Mouse (Mus musculus): ENCODE data around the gene Sv2c. TPM values are rescaled to one million over a fixed set of nuclear protein-coding genes. Genes with fewer than 3 reads are reported as not detected.

Gene Sv2c
- polyA plus RNA-seq, 1 experiment from 2014 or later, result 1.2 TPM

- Histone ChIP-seq H3K4me3 (ENCODE audit: low read length) (no peak overlapping the region), H3K27me3 (ENCODE audit: control insufficient read depth, insufficient read depth, low read length) (no peaks in the 10 kb centered on the region), H3K36me3 (ENCODE audit: control insufficient read depth, insufficient read depth) (no peaks in the 10 kb centered on the region), H3K4me1 (ENCODE audit: control insufficient read depth, insufficient read depth, low read length) (0 out of 2 replicates have a peak, but pooled peaks cover 2% of the 10 kb centered on the region), H3K4me2 (ENCODE audit: low read depth, low read length) (no peak overlapping the region), H3K9ac (ENCODE audit: low read length) (no peak overlapping the region), H3K9me3 (replicated peaks; ENCODE audit: control insufficient read depth, low read length) (no peaks in the 10 kb centered on the region), H3K27ac (ENCODE audit: low read length) (no peak overlapping the region)
- no peak for ATAC-seq (replicated peaks; ENCODE audit: extremely low read depth, insufficient read depth, low FRiP score)
- 54% methylated on average over 4 of the region's 4 CpGs for WGBS
These were observed 183.0 kb downstream of the Sv2c start for GRCm38 (mm10) chr13:95949356-95949755.

- H3K4me2 ChIP-seq (ENCODE audit: low read depth, low read length), result no peak overlapping the region
- H3K9me3 ChIP-seq (replicated peaks; ENCODE audit: control insufficient read depth, low read length), result no peaks in the 10 kb centered on the region
- H3K27me3 ChIP-seq (ENCODE audit: control insufficient read depth, insufficient read depth, low read length), result no peaks in the 10 kb centered on the region
- no peak overlapping the region for H3K9ac ChIP-seq (ENCODE audit: low read length)
- no peak overlapping the region for H3K4me3 ChIP-seq (ENCODE audit: low read length)
- 0 out of 2 replicates have a peak, but pooled peaks cover 2% of the 10 kb centered on the region for H3K4me1 ChIP-seq (ENCODE audit: control insufficient read depth, insufficient read depth, low read length)
- no peak; the same call in 1 of the 2 replicates for ATAC-seq (replicated peaks; ENCODE audit: extremely low read depth, insufficient read depth, low FRiP score)
- WGBS, result 78% methylated on average over 4 of the region's 4 CpGs
- H3K27ac ChIP-seq (ENCODE audit: low read length), result no peak overlapping the region
- H3K36me3 ChIP-seq (ENCODE audit: control insufficient read depth, insufficient read depth), result no peaks in the 10 kb centered on the region
These were observed 183.6 kb downstream of the Sv2c start for GRCm38 (mm10) chr13:95948821-95949220.

- H3K27me3 ChIP-seq (ENCODE audit: control insufficient read depth, insufficient read depth, low read length), result no peaks in the 10 kb centered on the region
- WGBS, result 66% methylated on average over 4 of the region's 4 CpGs
- no peak overlapping the region for H3K4me2 ChIP-seq (ENCODE audit: low read depth, low read length)
- 0 out of 2 replicates have a peak, but pooled peaks cover 2% of the 10 kb centered on the region for H3K4me1 ChIP-seq (ENCODE audit: control insufficient read depth, insufficient read depth, low read length)
- ATAC-seq (replicated peaks; ENCODE audit: extremely low read depth, insufficient read depth, low FRiP score), result no peak
- no peak overlapping the region for H3K4me3 ChIP-seq (ENCODE audit: low read length)
- no peak overlapping the region for H3K27ac ChIP-seq (ENCODE audit: low read length)
- no peaks in the 10 kb centered on the region for H3K9me3 ChIP-seq (replicated peaks; ENCODE audit: control insufficient read depth, low read length)
- H3K36me3 ChIP-seq (ENCODE audit: control insufficient read depth, insufficient read depth), result no peaks in the 10 kb centered on the region
- H3K9ac ChIP-seq (ENCODE audit: low read length), result no peak overlapping the region
These were observed 184.0 kb downstream of the Sv2c start for GRCm38 (mm10) chr13:95948394-95948793.

GRCm38 (mm10) chr13:95945937-95946507 is 186.4 kb downstream of the Sv2c start:
- Histone ChIP-seq H3K27ac (ENCODE audit: low read length) (no peak overlapping the region), H3K9me3 (replicated peaks; ENCODE audit: control insufficient read depth, low read length) (no peaks in the 10 kb centered on the region), H3K27me3 (ENCODE audit: control insufficient read depth, insufficient read depth, low read length) (no peaks in the 10 kb centered on the region), H3K4me2 (ENCODE audit: low read depth, low read length) (no peak overlapping the region), H3K36me3 (ENCODE audit: control insufficient read depth, insufficient read depth) (no peaks in the 10 kb centered on the region), H3K4me3 (ENCODE audit: low read length) (no peak overlapping the region), H3K4me1 (ENCODE audit: control insufficient read depth, insufficient read depth, low read length) (0 out of 2 replicates have a peak, but pooled peaks cover 2% of the 10 kb centered on the region), H3K9ac (ENCODE audit: low read length) (no peak overlapping the region)
- WGBS, result 51% methylated on average over 5 of the region's 5 CpGs
- ATAC-seq (replicated peaks; ENCODE audit: extremely low read depth, insufficient read depth, low FRiP score), result no peak

- H3K27ac ChIP-seq (ENCODE audit: low read length), result no peak overlapping the region
These were observed 187.8 kb downstream of the Sv2c start for GRCm38 (mm10) chr13:95944621-95945020.

GRCm38 (mm10) chr13:95943919-95944318 is 188.5 kb downstream of the Sv2c start:
- no peaks in the 10 kb centered on the region for H3K4me1 ChIP-seq (ENCODE audit: control insufficient read depth, insufficient read depth, low read length)
- no peak for ATAC-seq (replicated peaks; ENCODE audit: extremely low read depth, insufficient read depth, low FRiP score)
- H3K27ac ChIP-seq (ENCODE audit: low read length), result no peak overlapping the region
- no peak overlapping the region for H3K4me3 ChIP-seq (ENCODE audit: low read length)
- H3K36me3 ChIP-seq (ENCODE audit: control insufficient read depth, insufficient read depth), result no peaks in the 10 kb centered on the region
- WGBS, result 87% methylated on average over 3 of the region's 3 CpGs
- H3K4me2 ChIP-seq (ENCODE audit: low read depth, low read length), result no peak overlapping the region
- no peaks in the 10 kb centered on the region for H3K27me3 ChIP-seq (ENCODE audit: control insufficient read depth, insufficient read depth, low read length)
- no peaks in the 10 kb centered on the region for H3K9me3 ChIP-seq (replicated peaks; ENCODE audit: control insufficient read depth, low read length)
- H3K9ac ChIP-seq (ENCODE audit: low read length), result no peak overlapping the region

More at GRCm38 (mm10) chr13:95944621-95945020, 187.8 kb downstream of the Sv2c start:
- Histone ChIP-seq H3K36me3 (ENCODE audit: control insufficient read depth, insufficient read depth) (no peaks in the 10 kb centered on the region), H3K27me3 (ENCODE audit: control insufficient read depth, insufficient read depth, low read length) (no peaks in the 10 kb centered on the region), H3K9me3 (replicated peaks; ENCODE audit: control insufficient read depth, low read length) (no peaks in the 10 kb centered on the region), H3K9ac (ENCODE audit: low read length) (no peak overlapping the region), H3K4me2 (ENCODE audit: low read depth, low read length) (no peak overlapping the region), H3K4me3 (ENCODE audit: low read length) (no peak overlapping the region), H3K4me1 (ENCODE audit: control insufficient read depth, insufficient read depth, low read length) (no peaks in the 10 kb centered on the region)
- ATAC-seq (replicated peaks; ENCODE audit: extremely low read depth, insufficient read depth, low FRiP score), result no peak
- 79% methylated on average over 6 of the region's 6 CpGs for WGBS

GRCm38 (mm10) chr13:95942587-95942986 is 189.8 kb downstream of the Sv2c start:
- Histone ChIP-seq H3K4me3 (ENCODE audit: low read length) (no peak overlapping the region), H3K4me1 (ENCODE audit: control insufficient read depth, insufficient read depth, low read length) (no peaks in the 10 kb centered on the region), H3K9ac (ENCODE audit: low read length) (no peak overlapping the region), H3K36me3 (ENCODE audit: control insufficient read depth, insufficient read depth) (no peaks in the 10 kb centered on the region), H3K27ac (ENCODE audit: low read length) (no peak overlapping the region), H3K27me3 (ENCODE audit: control insufficient read depth, insufficient read depth, low read length) (no peaks in the 10 kb centered on the region), H3K4me2 (ENCODE audit: low read depth, low read length) (no peak overlapping the region), H3K9me3 (replicated peaks; ENCODE audit: control insufficient read depth, low read length) (no peaks in the 10 kb centered on the region)
- 41% methylated on average over 2 of the region's 2 CpGs for WGBS
- ATAC-seq (replicated peaks; ENCODE audit: extremely low read depth, insufficient read depth, low FRiP score), result no peak

GRCm38 (mm10) chr13:95941861-95942260 is 190.5 kb downstream of the Sv2c start:
- Histone ChIP-seq H3K4me2 (ENCODE audit: low read depth, low read length) (no peak overlapping the region), H3K27ac (ENCODE audit: low read length) (no peak overlapping the region), H3K4me3 (ENCODE audit: low read length) (no peak overlapping the region), H3K9ac (ENCODE audit: low read length) (no peak overlapping the region), H3K27me3 (ENCODE audit: control insufficient read depth, insufficient read depth, low read length) (no peaks in the 10 kb centered on the region), H3K36me3 (ENCODE audit: control insufficient read depth, insufficient read depth) (no peaks in the 10 kb centered on the region), H3K9me3 (replicated peaks; ENCODE audit: control insufficient read depth, low read length) (no peaks in the 10 kb centered on the region), H3K4me1 (ENCODE audit: control insufficient read depth, insufficient read depth, low read length) (no peaks in the 10 kb centered on the region)
- ATAC-seq (replicated peaks; ENCODE audit: extremely low read depth, insufficient read depth, low FRiP score), result no peak
- 80% methylated on average over 4 of the region's 4 CpGs for WGBS

GRCm38 (mm10) chr13:95940811-95941210 is 191.6 kb downstream of the Sv2c start:
- no peak overlapping the region for H3K4me2 ChIP-seq (ENCODE audit: low read depth, low read length)
- no peak overlapping the region for H3K9ac ChIP-seq (ENCODE audit: low read length)
- ATAC-seq (replicated peaks; ENCODE audit: extremely low read depth, insufficient read depth, low FRiP score), result no peak
- H3K9me3 ChIP-seq (replicated peaks; ENCODE audit: control insufficient read depth, low read length), result no peaks in the 10 kb centered on the region
- H3K27me3 ChIP-seq (ENCODE audit: control insufficient read depth, insufficient read depth, low read length), result no peaks in the 10 kb centered on the region
- WGBS, result 60% methylated on average over 5 of the region's 5 CpGs
- H3K36me3 ChIP-seq (ENCODE audit: control insufficient read depth, insufficient read depth), result no peaks in the 10 kb centered on the region
- no peak overlapping the region for H3K27ac ChIP-seq (ENCODE audit: low read length)
- H3K4me3 ChIP-seq (ENCODE audit: low read length), result no peak overlapping the region
- H3K4me1 ChIP-seq (ENCODE audit: control insufficient read depth, insufficient read depth, low read length), result no peaks in the 10 kb centered on the region
